Mouse (Mus musculus) olfactory bulb, adult 2 months (tissue): ENCODE data around the gene Bpifb9a. TPM values are rescaled to one million over a fixed set of nuclear protein-coding genes. Genes with fewer than 3 reads are reported as not detected.
A peak's percentile ranks its signal among the peaks of the same experiment; 100 is the strongest.
"Not testable (repeated sequence)": the region's sequence is repeated elsewhere in the genome, so short reads cannot be mapped to it uniquely, and the experiment has no call there.

Source experiments
- H3K27ac ChIP-seq: fragments of 200-500 bp; 2 replicates; pipeline ENCODE4 v1.5.1; 2012; ENCODE audit warnings: low read depth, low read length; ENCODE audit not compliant: insufficient read depth
- H3K4me1 ChIP-seq: fragments of 200-500 bp; 2 replicates; pipeline ENCODE4 v1.6.1; 2012; ENCODE audit warnings: low read length; ENCODE audit not compliant: control insufficient read depth, insufficient read depth
- H3K4me3 ChIP-seq: fragments of 200-500 bp; 2 replicates; pipeline ENCODE4 v1.5.1; 2012; ENCODE audit warnings: mild to moderate bottlenecking, low read depth, low read length, moderate library complexity; ENCODE audit not compliant: insufficient read depth
- CTCF ChIP-seq: fragments of 200-500 bp; IDR thresholded peaks from 2 replicates; pipeline ENCODE4 v1.5.1; 2012; ENCODE audit warnings: low read depth, mild to moderate bottlenecking, low read length, moderate library complexity; ENCODE audit not compliant: insufficient read depth
- POLR2A ChIP-seq: fragments of 200-500 bp; IDR thresholded peaks from 2 replicates; pipeline ENCODE4 v1.6.1; 2012; ENCODE audit warnings: mild to moderate bottlenecking, low read depth, low read length, moderate library complexity; ENCODE audit not compliant: insufficient read depth
- WGBS: fragments of 180-500 bp; shearing (Covaris S2); methylation state at CpG from one replicate; pipeline ENCODE4 v1.1.7; 2018; 5-methylcytosine and 5-hydroxymethylcytosine counted together
- polyA plus RNA-seq: library from polyadenylated mRNA; stranded (reverse); fragments of >200 nt; gene quantifications from 2 replicates; pipeline ENCODE4 v1.2.4, GENCODE M21; 2012; ENCODE audit warnings: low replicate concordance; ENCODE audit not compliant: missing spikeins, insufficient read depth, insufficient read length

Gene Bpifb9a
- polyA plus RNA-seq: not detected in 2 replicates

DNA sequence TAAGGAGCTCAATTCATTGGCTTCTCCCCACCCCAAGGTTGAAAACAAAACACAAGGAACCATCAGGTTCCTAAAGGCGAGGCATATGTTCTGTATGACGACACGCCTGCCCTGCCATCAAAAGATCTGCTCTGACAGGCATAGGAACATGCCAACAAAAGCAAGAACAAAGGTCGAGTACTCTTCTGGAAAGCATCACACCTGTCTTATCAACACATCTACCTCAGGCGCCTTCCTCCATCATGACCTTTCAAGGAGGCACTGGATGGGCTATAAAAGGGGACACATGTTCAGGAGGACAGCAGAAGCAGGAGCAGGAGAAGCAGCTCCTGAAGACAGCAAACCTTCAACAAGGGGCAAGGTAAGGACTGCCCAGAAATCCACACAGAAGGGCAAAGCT is at the start of gene Bpifb9a:
TSS of gene Bpifb9a (plus strand) at position 301 of the 400 bp plus-strand sequence.
- not testable (repeated sequence) for H3K4me1 ChIP-seq, H3K27ac ChIP-seq, H3K4me3 ChIP-seq
- WGBS: 85% methylated on average over 5 of the region's 5 CpGs

GRCm38 (mm10) chr2:154209112-154209511 is 48.5 kb upstream of the Bpifb9a start:
- no peak overlapping the region for H3K4me3 ChIP-seq
- H3K4me1 ChIP-seq: no peaks in the 10 kb centered on the region
- 6% methylated on average over 3 of the region's 3 CpGs for WGBS
- no peak for TF ChIP-seq POLR2A
- no peak for TF ChIP-seq CTCF
- H3K27ac ChIP-seq: no peak overlapping the region

GRCm38 (mm10) chr2:154211121-154211520 is 46.5 kb upstream of the Bpifb9a start:
- Histone ChIP-seq H3K4me3 (no peak overlapping the region), H3K4me1 (no peaks in the 10 kb centered on the region), H3K27ac (no peak overlapping the region)
- 44% methylated on average over 1 of the region's 1 CpGs for WGBS
- TF ChIP-seq POLR2A (no peak), CTCF (no peak)

DNA sequence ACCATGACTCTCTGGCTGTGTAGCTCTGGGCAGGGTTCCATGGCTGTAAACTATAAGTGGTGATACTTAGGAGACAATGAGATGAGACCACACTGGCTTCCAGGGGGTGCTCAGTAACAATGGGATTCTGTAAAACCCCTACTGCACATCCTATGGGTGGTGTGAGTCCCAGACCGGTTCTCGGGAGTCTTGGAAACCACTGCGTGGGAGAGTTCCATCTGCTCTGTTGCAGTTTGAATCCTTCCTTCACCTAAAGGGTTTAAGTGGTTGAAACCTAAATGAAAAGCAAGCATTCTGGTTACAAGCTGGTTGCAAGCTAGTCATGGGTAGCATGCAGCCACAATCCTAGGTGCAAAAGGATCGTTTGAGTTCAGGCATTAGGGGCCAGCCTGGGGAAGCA is 45.8 kb upstream of the Bpifb9a start:
- TF ChIP-seq POLR2A: no peak
- no peak for TF ChIP-seq CTCF
- no peak overlapping the region for H3K27ac ChIP-seq
- no peaks in the 10 kb centered on the region for H3K4me1 ChIP-seq
- H3K4me3 ChIP-seq: no peak overlapping the region
- WGBS: 85% methylated on average over 4 of the region's 4 CpGs

DNA sequence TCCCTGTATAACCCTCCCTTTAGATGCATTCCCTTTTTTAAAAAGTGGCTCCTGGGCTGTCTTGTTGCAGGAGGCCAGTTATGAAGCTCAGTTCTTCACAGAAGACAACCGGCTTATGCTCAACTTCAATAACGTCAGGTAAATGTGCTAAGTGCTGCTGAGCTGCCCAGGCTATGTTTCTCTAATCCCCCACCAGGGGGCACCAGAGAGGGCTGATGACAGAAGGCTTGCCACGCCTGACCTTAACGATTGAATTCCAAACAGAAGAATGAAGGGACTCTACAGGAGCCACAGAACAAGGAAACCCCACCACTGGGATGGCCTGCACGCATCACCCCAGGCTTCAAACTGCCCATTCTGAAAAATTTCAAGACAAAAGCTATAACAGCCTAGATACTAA is 42.5 kb upstream of the Bpifb9a start:
- 20% methylated on average over 5 of the region's 5 CpGs for WGBS
- no peak overlapping the region for H3K4me3 ChIP-seq
- no peaks in the 10 kb centered on the region for H3K4me1 ChIP-seq
- no peak overlapping the region for H3K27ac ChIP-seq
- TF ChIP-seq CTCF (peak; percentile 32; the same call in 1 of the 2 replicates), POLR2A (no peak)

- TF ChIP-seq POLR2A (no peak), CTCF (no peak)
- peaks cover 10% of the 10 kb centered on the region for H3K4me1 ChIP-seq
Observed at GRCm38 (mm10) chr2:154219950-154220349, 37.7 kb upstream of the Bpifb9a start.

DNA sequence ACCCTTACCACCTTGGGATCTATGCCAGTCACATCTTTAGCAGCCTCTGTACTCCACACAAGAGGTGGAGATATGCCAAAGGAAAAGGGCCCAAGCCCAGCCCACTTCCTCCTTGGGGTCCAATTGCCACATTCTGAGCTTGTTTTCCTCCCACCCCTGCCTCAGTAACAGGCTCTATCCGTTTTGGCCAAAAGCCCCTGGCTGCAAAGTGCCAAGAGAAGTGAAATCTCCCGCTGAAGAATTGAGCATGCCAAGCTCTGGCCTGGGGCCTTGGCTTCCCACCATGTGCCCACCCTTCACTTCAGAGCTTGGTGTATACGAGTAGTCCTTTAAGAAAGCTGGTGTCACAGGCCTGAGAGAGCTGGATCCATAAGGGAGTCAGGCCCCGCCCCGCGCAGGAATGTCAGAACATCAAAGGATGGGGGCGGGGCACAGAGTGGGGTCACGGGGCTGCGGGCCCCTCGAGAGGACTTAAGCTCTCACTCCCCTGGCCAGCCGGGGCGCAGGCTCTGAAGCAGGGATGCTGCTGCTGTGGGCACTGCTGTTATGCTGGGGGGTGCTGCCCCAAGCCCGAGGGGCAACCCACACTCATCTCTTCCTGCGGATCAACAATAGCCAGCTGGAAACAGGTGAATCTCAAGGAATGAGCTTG is 34.3 kb upstream of the Bpifb9a start, which contains the start of gene Bpifb5:
TSS of gene Bpifb5 (plus strand) at position 478 of the 652 bp plus-strand sequence.
- WGBS: 13% methylated on average over 14 of the region's 14 CpGs
- TF ChIP-seq CTCF: no peak
- TF ChIP-seq POLR2A: no peak
- Histone ChIP-seq H3K4me3 (no peak within 1 kb of the TSS), H3K27ac (no peak within 1 kb of the TSS), H3K4me1 (peaks cover 10% of the 10 kb centered on the region)

More at GRCm38 (mm10) chr2:154219950-154220349, 37.7 kb upstream of the Bpifb9a start:
- 91% methylated on average over 5 of the region's 5 CpGs for WGBS
- H3K27ac ChIP-seq: no peak overlapping the region
- H3K4me3 ChIP-seq: no peak overlapping the region

DNA sequence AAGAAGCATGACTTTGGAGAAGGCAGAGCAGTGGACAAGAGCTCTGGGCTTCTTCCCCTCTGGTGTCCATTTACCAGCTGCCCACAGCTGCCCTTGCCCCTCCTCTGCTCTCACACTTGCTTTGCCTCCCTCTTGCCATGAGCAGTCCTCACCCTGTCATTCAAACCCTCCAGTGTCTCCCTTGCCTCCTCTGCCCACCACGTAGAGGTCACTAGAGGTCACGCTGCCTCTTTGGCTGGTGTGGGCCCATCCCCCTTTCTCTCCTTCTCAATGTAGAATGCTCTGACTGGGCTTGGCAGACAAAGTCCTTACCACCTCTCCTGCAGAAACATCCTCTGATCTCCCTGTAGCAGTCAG is 33.8 kb upstream of the Bpifb9a start:
- peaks cover 10% of the 10 kb centered on the region for H3K4me1 ChIP-seq
- H3K27ac ChIP-seq: no peak overlapping the region
- no peak overlapping the region for H3K4me3 ChIP-seq
- 57% methylated on average over 2 of the region's 2 CpGs for WGBS
- TF ChIP-seq CTCF (no peak), POLR2A (no peak)

- H3K4me1 ChIP-seq: peaks cover 10% of the 10 kb centered on the region
- 79% methylated on average over 4 of the region's 4 CpGs for WGBS
- TF ChIP-seq POLR2A (no peak), CTCF (no peak)
- no peak overlapping the region for H3K27ac ChIP-seq
- H3K4me3 ChIP-seq: no peak overlapping the region
Observed at GRCm38 (mm10) chr2:154226991-154227390, 30.7 kb upstream of the Bpifb9a start.
